Mouse (Mus musculus): ENCODE data around the gene Gm29106.
"Not testable (repeated sequence)": the region's sequence is repeated elsewhere in the genome, so short reads cannot be mapped to it uniquely, and the experiment has no call there.

Gm29106 gene

DNA sequence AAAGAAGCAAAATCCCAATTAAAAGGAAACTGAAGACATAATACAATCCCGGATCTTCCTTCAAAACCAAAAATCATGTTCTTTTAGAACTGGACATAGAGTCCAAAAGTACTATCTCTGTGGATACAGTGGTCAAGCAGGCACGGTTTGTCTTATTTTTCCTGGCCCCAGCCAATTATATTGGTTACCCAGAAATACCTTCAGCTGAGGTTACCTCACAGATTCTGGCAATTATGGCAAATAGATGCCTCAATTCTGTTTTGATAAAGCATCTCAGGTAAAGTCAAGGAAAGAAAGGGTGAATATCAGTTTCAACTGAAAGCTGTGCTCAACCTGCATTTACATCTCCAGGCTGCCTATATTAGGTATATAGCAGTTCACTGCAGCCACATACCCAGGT, at the start of gene Gm29106:
Gm29106 (plus strand) TSS at position 301 of the 400 bp plus-strand sequence.
- DNase-seq (ENCODE audit: low spot score): not testable (repeated sequence)

DNA sequence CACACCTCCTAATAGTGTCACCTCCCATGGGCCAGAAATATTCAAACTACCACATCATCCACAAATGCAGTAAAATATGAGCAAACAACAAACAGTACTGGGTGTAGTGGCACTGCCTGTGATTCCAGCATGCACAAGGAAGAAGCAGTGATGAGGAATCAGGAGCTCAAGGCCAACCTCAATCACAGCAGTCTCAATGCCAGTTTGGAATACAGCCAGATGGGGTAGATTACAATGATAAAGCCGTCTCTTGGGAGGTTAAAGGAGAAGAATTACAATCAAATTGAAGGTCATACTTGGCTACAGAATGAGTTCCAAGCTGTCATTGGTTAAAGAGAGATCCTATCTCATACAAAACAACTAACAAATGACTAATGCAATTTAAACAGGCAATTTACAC, 52.2 kb downstream of the Gm29106 start:
- no peak for DNase-seq (ENCODE audit: low spot score)

DNA sequence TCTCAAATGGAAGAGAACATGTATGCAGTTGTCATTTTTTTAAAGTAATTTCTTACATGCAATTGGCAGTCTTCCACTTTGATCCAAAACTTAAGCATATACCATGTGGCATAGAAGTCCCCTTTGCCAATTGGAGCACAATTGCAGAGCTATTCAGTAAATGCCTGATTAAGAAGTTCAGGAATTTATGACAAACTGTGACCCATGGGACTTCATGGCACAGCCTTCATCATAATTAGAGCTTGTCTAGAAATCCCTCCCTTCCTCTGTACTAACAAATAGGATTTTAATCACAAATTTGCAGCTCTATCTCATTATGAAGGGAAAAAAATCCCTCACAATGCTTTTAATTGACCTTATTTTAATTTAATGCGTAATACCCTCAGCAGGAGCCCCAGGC, 59.7 kb downstream of the Gm29106 start:
- DNase-seq (ENCODE audit: low spot score): no peak

Measured in urinary bladder, postnatal 25 days (tissue).